Mouse (Mus musculus) large intestine, adult 2 months (tissue): ENCODE data around the gene Gm28171. TPM values are rescaled to one million over a fixed set of nuclear protein-coding genes. Genes with fewer than 3 reads are reported as not detected.
"Not testable (repeated sequence)": the region's sequence is repeated elsewhere in the genome, so short reads cannot be mapped to it uniquely, and the experiment has no call there.

Experiments
- DNase-seq: peaks from one replicate; pipeline ENCODE4 v3.0.0-alpha.2; 2012; ENCODE audit warnings: low read depth, low spot score
- WGBS: fragments of 180-500 bp; shearing (Covaris S2); methylation state at CpG from one replicate; pipeline ENCODE4 v1.1.7; 2018; 5-methylcytosine and 5-hydroxymethylcytosine counted together
- polyA plus RNA-seq: library from polyadenylated mRNA; depleted of rRNA; stranded (reverse); fragments of >200 nt; gene quantifications from 2 replicates; pipeline ENCODE4 v1.2.3, GENCODE M21; 2012; rRNA removed

Gene Gm28171
- not detected in 2 replicates for polyA plus RNA-seq

DNA sequence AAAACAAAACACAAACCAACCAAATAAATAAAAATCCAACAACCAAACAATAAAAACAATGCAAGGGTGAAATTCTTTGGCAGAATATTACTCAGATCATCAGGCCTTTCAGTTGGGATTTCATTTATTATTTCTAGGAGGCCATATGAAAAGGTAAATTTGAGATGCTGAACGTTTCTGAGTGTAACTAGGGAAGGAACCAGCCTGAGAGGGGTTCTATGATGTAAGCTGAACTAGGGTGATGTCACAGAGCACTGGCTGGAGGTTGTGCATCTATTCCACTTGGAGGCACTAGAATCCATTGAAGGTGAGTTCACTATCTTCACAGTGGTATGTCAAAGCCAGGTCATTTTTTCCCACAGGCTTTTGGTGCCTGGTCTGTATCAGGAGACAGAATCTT lies at the start of gene Gm28171:
Gene Gm28171, plus strand, starts transcription at position 301 of the 400 bp plus-strand sequence.
- DNase-seq: not testable (repeated sequence)
- no CpG with 5 or more reads among the region's 1 CpGs for WGBS

Other genes with a start within 250 kb of the Gm28171 start
- gene Gm21854, start 136.4 kb upstream of the Gm28171 start, polyA plus RNA-seq: not detected in 2 replicates
- not detected in 2 replicates for gene Gm20914, start 67.4 kb upstream of the Gm28171 start, polyA plus RNA-seq
- gene Gm21778, start 149.1 kb downstream of the Gm28171 start, polyA plus RNA-seq: not detected in 2 replicates